Mouse (Mus musculus): ENCODE results near the gene Nfatc2ip. TPM values are rescaled to one million over a fixed set of nuclear protein-coding genes. Genes with fewer than 3 reads are reported as not detected.

Gene Nfatc2ip
- polyA plus RNA-seq, 1 experiment from 2014 or later, result 3.1 TPM

- H3K9ac ChIP-seq, result no peak overlapping the region
- H3K4me2 ChIP-seq, result no peak overlapping the region
- no peak overlapping the region for H3K4me3 ChIP-seq
- no peaks in the 10 kb centered on the region for H3K4me1 ChIP-seq
- no peak overlapping the region for H3K27ac ChIP-seq
- 0 out of 2 replicates have a peak, but pooled peaks cover 1% of the 10 kb centered on the region for H3K27me3 ChIP-seq
- no peaks in the 10 kb centered on the region for H3K36me3 ChIP-seq
- no peaks in the 10 kb centered on the region for H3K9me3 ChIP-seq
- no peak for ATAC-seq (ENCODE audit: insufficient number of reproducible peaks, insufficient read depth, low FRiP score, low TSS enrichment, low read depth)
- 45% methylated on average over 14 of the region's 14 CpGs for WGBS
Observed at GRCm38 (mm10) chr7:126354738-126355614, 41.6 kb downstream of the Nfatc2ip start.

- Histone ChIP-seq H3K27me3 (0 out of 2 replicates have a peak, but pooled peaks cover 4% of the 10 kb centered on the region), H3K4me1 (no peaks in the 10 kb centered on the region), H3K9ac (no peak overlapping the region), H3K4me3 (no peak overlapping the region), H3K4me2 (no peak overlapping the region), H3K9me3 (no peaks in the 10 kb centered on the region), H3K36me3 (no peaks in the 10 kb centered on the region), H3K27ac (no peak overlapping the region)
- WGBS, result 91% methylated on average over 3 of the region's 3 CpGs
- ATAC-seq (ENCODE audit: insufficient number of reproducible peaks, insufficient read depth, low FRiP score, low TSS enrichment, low read depth), result no peak
Observed at GRCm38 (mm10) chr7:126353994-126354365, 42.6 kb downstream of the Nfatc2ip start.

GRCm38 (mm10) chr7:126353251-126353993 is 43.1 kb downstream of the Nfatc2ip start:
- Histone ChIP-seq H3K4me1 (no peaks in the 10 kb centered on the region), H3K4me2 (no peak overlapping the region), H3K27me3 (0 out of 2 replicates have a peak, but pooled peaks cover 4% of the 10 kb centered on the region), H3K9ac (no peak overlapping the region), H3K27ac (no peak overlapping the region), H3K36me3 (no peaks in the 10 kb centered on the region), H3K9me3 (no peaks in the 10 kb centered on the region), H3K4me3 (no peak overlapping the region)
- ATAC-seq (ENCODE audit: insufficient number of reproducible peaks, insufficient read depth, low FRiP score, low TSS enrichment, low read depth), result no peak
- WGBS, result 58% methylated on average over 11 of the region's 11 CpGs

GRCm38 (mm10) chr7:126351419-126351951 is 45.1 kb downstream of the Nfatc2ip start:
- Histone ChIP-seq H3K27ac (no peak overlapping the region), H3K4me2 (no peak overlapping the region), H3K9me3 (no peaks in the 10 kb centered on the region), H3K36me3 (no peaks in the 10 kb centered on the region), H3K27me3 (0 out of 2 replicates have a peak, but pooled peaks cover 4% of the 10 kb centered on the region), H3K9ac (no peak overlapping the region), H3K4me3 (no peak overlapping the region), H3K4me1 (no peaks in the 10 kb centered on the region)
- ATAC-seq (ENCODE audit: insufficient number of reproducible peaks, insufficient read depth, low FRiP score, low TSS enrichment, low read depth), result no peak
- WGBS, result 53% methylated on average over 10 of the region's 10 CpGs

- Histone ChIP-seq H3K27me3 (0 out of 2 replicates have a peak, but pooled peaks cover 4% of the 10 kb centered on the region), H3K4me2 (no peak overlapping the region), H3K36me3 (no peaks in the 10 kb centered on the region), H3K27ac (no peak overlapping the region), H3K9ac (no peak overlapping the region), H3K9me3 (no peaks in the 10 kb centered on the region), H3K4me1 (no peaks in the 10 kb centered on the region), H3K4me3 (no peak overlapping the region)
- 71% methylated on average over 20 of the region's 20 CpGs for WGBS
- ATAC-seq (ENCODE audit: insufficient number of reproducible peaks, insufficient read depth, low FRiP score, low TSS enrichment, low read depth), result no peak
Observed at GRCm38 (mm10) chr7:126350748-126351418, 45.7 kb downstream of the Nfatc2ip start.

- H3K27ac ChIP-seq, result no peak overlapping the region
- no peaks in the 10 kb centered on the region for H3K36me3 ChIP-seq
- H3K9ac ChIP-seq, result no peak overlapping the region
- no peak overlapping the region for H3K4me3 ChIP-seq
- WGBS, result 60% methylated on average over 8 of the region's 8 CpGs
- H3K4me2 ChIP-seq, result no peak overlapping the region
- ATAC-seq (ENCODE audit: insufficient number of reproducible peaks, insufficient read depth, low FRiP score, low TSS enrichment, low read depth), result no peak
- H3K27me3 ChIP-seq, result 0 out of 2 replicates have a peak, but pooled peaks cover 4% of the 10 kb centered on the region
- peaks cover 7% of the 10 kb centered on the region for H3K4me1 ChIP-seq
- H3K9me3 ChIP-seq, result no peaks in the 10 kb centered on the region
Observed at GRCm38 (mm10) chr7:126348293-126348692, 48.2 kb downstream of the Nfatc2ip start.

- no peak overlapping the region for H3K4me2 ChIP-seq
- peaks cover 7% of the 10 kb centered on the region for H3K4me1 ChIP-seq
- no peak overlapping the region for H3K27ac ChIP-seq
- H3K27me3 ChIP-seq, result 0 out of 2 replicates have a peak, but pooled peaks cover 4% of the 10 kb centered on the region
- H3K9me3 ChIP-seq, result no peaks in the 10 kb centered on the region
- no peak overlapping the region for H3K9ac ChIP-seq
- no peak for ATAC-seq (ENCODE audit: insufficient number of reproducible peaks, insufficient read depth, low FRiP score, low TSS enrichment, low read depth)
- no peak overlapping the region for H3K4me3 ChIP-seq
- WGBS, result 48% methylated on average over 1 of the region's 1 CpGs
- no peaks in the 10 kb centered on the region for H3K36me3 ChIP-seq
Observed at GRCm38 (mm10) chr7:126347098-126347497, 49.4 kb downstream of the Nfatc2ip start.

- no peaks in the 10 kb centered on the region for H3K9me3 ChIP-seq
- no peak overlapping the region for H3K4me3 ChIP-seq
- no peak overlapping the region for H3K4me2 ChIP-seq
- H3K9ac ChIP-seq, result no peak overlapping the region
- H3K36me3 ChIP-seq, result no peaks in the 10 kb centered on the region
- H3K27ac ChIP-seq, result no peak overlapping the region
- 48% methylated on average over 3 of the region's 3 CpGs for WGBS
- 0 out of 2 replicates have a peak, but pooled peaks cover 4% of the 10 kb centered on the region for H3K27me3 ChIP-seq
- peaks cover 7% of the 10 kb centered on the region for H3K4me1 ChIP-seq
- ATAC-seq (ENCODE audit: insufficient number of reproducible peaks, insufficient read depth, low FRiP score, low TSS enrichment, low read depth), result no peak
Observed at GRCm38 (mm10) chr7:126345969-126346368, 50.6 kb downstream of the Nfatc2ip start.

GRCm38 (mm10) chr7:126345557-126345956 is 51.0 kb downstream of the Nfatc2ip start:
- H3K4me3 ChIP-seq, result no peak overlapping the region
- peaks cover 7% of the 10 kb centered on the region for H3K4me1 ChIP-seq
- H3K36me3 ChIP-seq, result no peaks in the 10 kb centered on the region
- ATAC-seq (ENCODE audit: insufficient number of reproducible peaks, insufficient read depth, low FRiP score, low TSS enrichment, low read depth), result no peak
- H3K9ac ChIP-seq, result no peak overlapping the region
- no peaks in the 10 kb centered on the region for H3K9me3 ChIP-seq
- 54% methylated on average over 3 of the region's 3 CpGs for WGBS
- no peak overlapping the region for H3K27ac ChIP-seq
- 0 out of 2 replicates have a peak, but pooled peaks cover 4% of the 10 kb centered on the region for H3K27me3 ChIP-seq
- no peak overlapping the region for H3K4me2 ChIP-seq

GRCm38 (mm10) chr7:126340896-126341295 is 55.6 kb downstream of the Nfatc2ip start:
- 46% methylated on average over 6 of the region's 6 CpGs for WGBS
- no peak for ATAC-seq (ENCODE audit: insufficient number of reproducible peaks, insufficient read depth, low FRiP score, low TSS enrichment, low read depth)
- no peaks in the 10 kb centered on the region for H3K9me3 ChIP-seq
- no peak overlapping the region for H3K4me2 ChIP-seq
- H3K4me1 ChIP-seq, result peaks cover 7% of the 10 kb centered on the region
- no peak overlapping the region for H3K4me3 ChIP-seq
- H3K36me3 ChIP-seq, result no peaks in the 10 kb centered on the region
- H3K27me3 ChIP-seq, result no peaks in the 10 kb centered on the region
- no peak overlapping the region for H3K27ac ChIP-seq
- peak overlapping the region; percentile 36; the same call in 1 of the 2 replicates for H3K9ac ChIP-seq

- WGBS, result 73% methylated on average over 6 of the region's 6 CpGs
- H3K9ac ChIP-seq, result no peak overlapping the region
- ATAC-seq (ENCODE audit: insufficient number of reproducible peaks, insufficient read depth, low FRiP score, low TSS enrichment, low read depth), result no peak
Observed at GRCm38 (mm10) chr7:126340206-126340618, 56.3 kb downstream of the Nfatc2ip start.

More at GRCm38 (mm10) chr7:126340206-126340618, 56.3 kb downstream of the Nfatc2ip start:
- peaks cover 7% of the 10 kb centered on the region for H3K4me1 ChIP-seq
- no peaks in the 10 kb centered on the region for H3K9me3 ChIP-seq
- no peak overlapping the region for H3K4me3 ChIP-seq
- no peaks in the 10 kb centered on the region for H3K27me3 ChIP-seq
- H3K4me2 ChIP-seq, result no peak overlapping the region
- no peaks in the 10 kb centered on the region for H3K36me3 ChIP-seq
- H3K27ac ChIP-seq, result no peak overlapping the region
